Mouse (Mus musculus) thymus, adult 2 months (tissue): Measurements from ENCODE around the gene Myo18b.

Source experiments
- CTCF ChIP-seq: fragments of 200-500 bp; IDR thresholded peaks from 2 replicates; pipeline ENCODE4 v1.5.1; 2012; ENCODE audit warnings: mild to moderate bottlenecking, control low read depth, low read length, moderate library complexity, borderline replicate concordance; ENCODE audit not compliant: control insufficient read depth, poor library complexity, insufficient read depth; ENCODE audit errors: extremely low read depth
- POLR2A ChIP-seq: fragments of 200-500 bp; IDR thresholded peaks from 2 replicates; pipeline ENCODE4 v1.6.1; 2012; ENCODE audit warnings: mild to moderate bottlenecking, low read length, control low read depth, moderate library complexity; ENCODE audit not compliant: control insufficient read depth, poor library complexity, insufficient read depth; ENCODE audit errors: extremely low read depth

DNA sequence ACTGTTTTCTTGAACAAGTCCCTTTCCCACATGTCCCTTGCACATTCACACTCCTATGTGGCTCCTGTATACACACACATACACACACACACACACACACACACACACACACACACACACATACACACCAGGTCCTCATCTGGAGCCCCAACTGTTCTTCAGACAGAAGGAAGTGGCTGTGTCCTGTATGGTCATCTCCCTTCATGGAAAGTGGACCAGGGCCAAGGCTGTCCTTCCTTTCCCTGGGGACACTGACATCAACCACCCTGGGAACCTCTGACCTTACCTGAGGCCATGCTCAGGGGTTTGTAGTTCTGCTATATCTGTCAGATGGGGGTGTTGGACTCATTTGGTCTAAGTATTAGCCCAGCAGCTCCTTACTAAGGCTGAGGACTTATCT, 3.8 kb downstream of the Myo18b start:
- TF ChIP-seq CTCF = no peak
- TF ChIP-seq POLR2A = no peak
